Mouse (Mus musculus): ENCODE measurements around the gene Ctnna2.

Gene Ctnna2

GRCm38 (mm10) chr6:77979241-77979961 lies at the start of gene Ctnna2:
TSS of gene Ctnna2 (minus strand) at chr6:77979699.
- DNase-seq (ENCODE audit: extremely low read depth, insufficient read length, low spot score) = no peak

DNA sequence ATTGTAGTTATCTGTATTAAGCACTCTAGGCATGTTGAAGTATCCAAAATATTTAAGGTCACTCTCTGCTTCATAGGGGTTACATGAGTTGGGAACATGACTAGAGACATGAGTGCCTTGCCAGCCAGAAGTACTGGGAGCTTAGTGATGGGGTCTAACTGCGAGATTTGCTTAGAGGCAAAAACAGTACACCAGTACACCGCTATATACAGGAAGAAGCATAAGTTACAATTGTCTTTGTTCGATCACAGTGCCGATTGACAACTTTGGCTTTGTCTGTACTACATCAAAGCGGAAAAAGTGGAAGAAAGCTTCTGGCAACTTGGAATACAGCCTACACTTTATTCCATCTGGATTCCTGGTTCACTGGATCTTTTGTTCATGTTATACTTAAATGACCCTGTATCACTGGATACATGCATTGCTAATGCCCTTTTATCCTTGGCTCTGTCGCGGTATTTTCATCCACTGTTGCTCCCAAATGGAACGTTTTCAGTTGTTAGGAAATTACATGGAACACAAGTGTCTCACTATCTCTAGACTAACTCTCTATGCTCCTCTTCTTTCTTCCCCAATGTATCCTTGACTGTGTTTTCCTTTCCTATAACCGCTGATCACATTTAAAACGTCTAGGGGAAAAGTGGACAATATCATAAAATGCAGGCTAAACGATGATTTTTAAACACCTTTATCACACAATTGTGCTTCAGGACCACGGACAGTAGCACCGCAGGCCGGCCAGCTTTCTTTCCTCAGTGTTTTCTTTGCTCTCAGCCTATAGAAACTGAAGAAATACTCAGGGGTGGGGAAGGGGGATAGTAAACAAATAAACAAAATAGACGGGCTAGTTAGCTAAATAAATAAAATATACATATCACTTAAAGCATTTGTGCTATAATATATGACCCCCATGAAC lies 896 bp upstream of the Ctnna2 start:
- no peak for DNase-seq (ENCODE audit: extremely low read depth, insufficient read length, low spot score)

GRCm38 (mm10) chr6:77978476-77979240 lies 841 bp downstream of the Ctnna2 start:
- no peak for DNase-seq (ENCODE audit: extremely low read depth, insufficient read length, low spot score)

DNA sequence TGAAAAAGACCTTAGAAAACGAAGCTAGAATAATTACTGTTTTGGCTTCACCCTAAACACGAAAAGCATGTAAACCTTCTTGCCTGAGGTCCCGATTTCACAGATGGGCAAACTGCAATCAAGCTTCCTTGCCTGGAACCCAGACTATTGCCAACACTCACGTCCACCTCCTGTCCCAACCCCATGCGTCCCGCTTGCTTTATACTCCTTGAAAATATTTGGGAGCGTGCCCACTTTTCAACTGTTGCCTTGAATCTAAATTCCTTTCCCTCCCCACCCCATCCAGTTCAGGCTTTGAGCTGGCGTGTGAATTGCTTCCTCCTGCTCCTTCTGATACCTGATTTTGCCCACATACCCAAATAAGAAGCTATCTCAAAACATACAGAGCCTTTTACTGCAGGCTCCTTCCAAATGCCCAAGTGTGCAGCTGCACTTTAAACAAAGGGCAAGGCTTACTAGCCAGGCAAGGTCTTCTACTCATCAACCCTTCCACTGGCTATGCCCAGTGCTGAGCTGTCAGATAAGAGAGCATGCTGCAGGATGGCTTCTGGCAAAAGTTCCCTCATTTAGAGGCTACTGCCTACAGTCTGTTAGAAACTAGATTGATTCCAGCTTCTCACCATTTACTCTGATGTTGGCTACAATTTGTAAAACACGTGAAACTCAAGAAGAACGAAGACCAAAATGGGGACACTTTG lies 8.8 kb downstream of the Ctnna2 start:
- no peak for DNase-seq (ENCODE audit: extremely low read depth, insufficient read length, low spot score)

DNA sequence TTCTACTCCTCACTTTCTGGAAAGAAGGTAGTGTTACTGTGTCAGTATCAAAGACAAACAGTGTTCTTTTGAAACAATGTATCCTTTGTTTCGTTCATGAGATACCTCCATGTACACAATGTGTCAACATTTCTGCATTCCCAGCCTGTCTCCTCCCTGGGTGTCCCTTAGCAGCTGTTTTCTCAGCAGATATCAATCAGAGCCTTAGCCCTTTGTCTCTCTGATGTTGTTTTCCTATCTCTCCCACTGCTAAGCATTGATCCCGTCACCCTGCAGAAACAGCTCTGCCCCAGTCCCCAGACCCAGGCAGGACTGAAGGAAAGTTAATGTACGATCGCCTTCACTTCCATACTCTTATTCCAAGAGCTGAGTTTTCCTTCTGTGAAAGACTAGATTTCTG lies 9.7 kb downstream of the Ctnna2 start:
- no peak for DNase-seq (ENCODE audit: extremely low read depth, insufficient read length, low spot score)

GRCm38 (mm10) chr6:77962011-77962410 lies 17.5 kb downstream of the Ctnna2 start:
- no peak for DNase-seq (ENCODE audit: extremely low read depth, insufficient read length, low spot score)

- no peak for DNase-seq (ENCODE audit: extremely low read depth, insufficient read length, low spot score)
Observed at GRCm38 (mm10) chr6:77951276-77951675, 28.2 kb downstream of the Ctnna2 start.

- DNase-seq (ENCODE audit: extremely low read depth, insufficient read length, low spot score) = no peak
Observed at GRCm38 (mm10) chr6:77950690-77951089, 28.8 kb downstream of the Ctnna2 start.

- no peak for DNase-seq (ENCODE audit: extremely low read depth, insufficient read length, low spot score)
Observed at GRCm38 (mm10) chr6:77929375-77929774, 50.1 kb downstream of the Ctnna2 start.

- DNase-seq (ENCODE audit: extremely low read depth, insufficient read length, low spot score) = no peak
Observed at GRCm38 (mm10) chr6:77873150-77873549, 106.3 kb downstream of the Ctnna2 start.

- DNase-seq (ENCODE audit: extremely low read depth, insufficient read length, low spot score) = no peak
Observed at GRCm38 (mm10) chr6:77869313-77869712, 110.2 kb downstream of the Ctnna2 start.

DNA sequence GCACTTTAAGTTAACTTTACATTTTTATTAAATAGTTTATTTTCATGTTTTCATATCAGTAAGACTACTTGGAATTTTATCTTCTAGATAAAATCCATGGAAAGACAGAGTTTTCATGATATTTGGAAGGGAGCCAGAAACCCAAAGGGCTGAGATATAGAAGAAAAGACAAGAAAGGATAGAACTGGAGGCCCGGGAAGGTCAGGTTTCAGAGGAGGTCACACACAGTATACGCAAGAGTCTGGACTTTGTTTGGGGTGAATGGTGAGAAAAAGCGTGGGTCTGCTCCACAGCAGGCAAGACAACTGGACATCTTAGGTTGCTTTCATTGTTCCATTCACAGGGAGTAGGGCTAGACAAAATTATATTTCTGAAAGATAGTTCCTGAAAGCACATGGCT lies 111.4 kb downstream of the Ctnna2 start:
- no peak for DNase-seq (ENCODE audit: extremely low read depth, insufficient read length, low spot score)

GRCm38 (mm10) chr6:77863379-77863778 lies 116.1 kb downstream of the Ctnna2 start:
- no peak for DNase-seq (ENCODE audit: extremely low read depth, insufficient read length, low spot score)

DNA sequence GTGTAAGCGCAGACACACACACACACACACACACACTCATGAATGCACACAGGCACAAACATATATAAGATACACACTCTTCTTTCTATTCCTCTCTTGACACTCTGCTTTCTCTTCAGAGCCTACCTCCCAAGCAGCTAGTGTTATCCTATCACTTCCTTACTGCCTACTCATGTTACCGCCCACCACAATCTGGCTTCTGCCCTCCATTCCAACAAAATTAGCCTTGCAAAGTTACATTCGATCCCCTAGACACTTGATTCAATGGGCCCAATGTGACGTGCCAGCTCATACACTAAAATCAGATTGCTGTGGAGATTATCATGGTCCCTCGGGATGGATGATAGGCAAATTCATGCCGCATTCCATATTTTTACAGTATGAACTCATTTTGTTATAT lies 116.7 kb downstream of the Ctnna2 start:
- DNase-seq (ENCODE audit: extremely low read depth, insufficient read length, low spot score) = no peak

DNA sequence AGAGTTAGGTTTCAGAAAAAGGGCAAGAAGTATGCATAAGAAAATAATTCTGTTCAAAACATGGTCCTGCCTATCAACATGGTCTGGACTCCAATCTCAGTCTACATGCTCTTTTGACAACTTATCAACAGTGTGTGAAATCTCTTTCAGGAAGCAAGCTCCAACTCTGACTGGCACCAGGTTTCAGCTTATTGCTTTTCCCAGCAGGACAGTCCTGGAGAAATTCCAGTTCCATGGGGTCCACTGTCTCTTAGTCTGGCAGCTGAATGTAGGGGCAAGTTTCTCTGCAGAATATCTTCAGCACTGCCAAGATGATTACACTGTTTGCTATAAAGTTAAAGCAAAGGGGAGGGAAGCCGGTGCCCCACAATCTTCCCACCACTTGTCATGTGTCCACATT lies 130.1 kb downstream of the Ctnna2 start:
- no peak for DNase-seq (ENCODE audit: extremely low read depth, insufficient read length, low spot score)

DNA sequence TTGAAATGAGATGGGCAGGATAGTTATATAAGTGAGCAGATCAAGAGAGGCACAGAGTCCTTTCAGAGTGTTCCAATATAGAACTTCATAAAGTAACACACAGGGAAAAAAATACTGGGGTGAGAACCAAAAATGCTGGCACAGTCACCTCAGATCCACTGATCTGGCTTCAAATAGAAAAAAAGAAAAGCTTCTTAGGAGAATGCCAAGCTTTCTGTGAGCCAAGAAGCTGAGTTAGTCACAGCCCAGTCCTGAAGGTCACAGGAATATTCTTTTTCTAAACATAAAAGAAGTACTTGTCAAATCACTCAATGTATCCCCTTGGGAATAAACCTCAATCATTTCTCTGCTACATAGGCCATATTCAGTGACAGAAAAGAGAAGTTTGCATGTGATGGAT lies 130.7 kb downstream of the Ctnna2 start:
- DNase-seq (ENCODE audit: extremely low read depth, insufficient read length, low spot score) = no peak

DNA sequence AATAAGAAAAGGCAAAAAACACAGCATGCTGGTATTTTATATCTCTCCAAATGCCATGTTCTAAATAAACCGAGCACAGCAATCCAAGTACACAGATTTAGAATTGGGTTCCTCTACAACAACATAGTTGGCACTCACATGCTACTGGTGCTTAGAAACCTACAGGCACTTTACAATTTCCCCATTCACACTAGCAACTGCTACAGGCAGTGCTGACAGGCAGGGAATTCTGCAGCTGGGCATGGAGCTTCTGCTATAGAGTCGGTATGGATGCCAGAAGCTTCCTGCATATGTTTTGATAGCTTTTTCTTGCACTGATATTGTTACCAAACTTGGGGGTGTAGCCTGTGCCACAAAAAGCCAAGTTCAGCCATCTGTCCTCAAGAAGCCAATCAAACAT lies 131.8 kb downstream of the Ctnna2 start:
- no peak for DNase-seq (ENCODE audit: extremely low read depth, insufficient read length, low spot score)

DNA sequence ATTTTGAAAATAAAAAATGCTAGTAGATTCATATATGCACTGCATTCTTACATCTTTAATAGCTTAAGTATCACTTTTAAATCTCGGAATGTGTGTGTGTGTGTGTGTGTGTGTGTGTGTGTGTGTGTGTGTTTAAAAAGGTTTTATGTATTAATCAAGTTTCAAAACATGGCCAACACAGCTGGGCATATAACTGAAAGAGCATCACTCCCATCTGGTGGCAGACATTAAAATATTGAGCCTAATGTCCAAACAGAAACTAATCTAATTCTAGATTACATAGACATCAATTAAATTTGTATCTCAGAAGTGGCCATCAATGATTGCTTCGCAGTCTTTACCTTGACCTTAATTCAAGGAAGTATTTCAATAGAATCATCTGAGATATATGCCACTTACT lies 140.4 kb downstream of the Ctnna2 start:
- DNase-seq (ENCODE audit: extremely low read depth, insufficient read length, low spot score) = no peak

- DNase-seq (ENCODE audit: extremely low read depth, insufficient read length, low spot score) = no peak
Observed at GRCm38 (mm10) chr6:77838653-77839052, 140.8 kb downstream of the Ctnna2 start.

DNA sequence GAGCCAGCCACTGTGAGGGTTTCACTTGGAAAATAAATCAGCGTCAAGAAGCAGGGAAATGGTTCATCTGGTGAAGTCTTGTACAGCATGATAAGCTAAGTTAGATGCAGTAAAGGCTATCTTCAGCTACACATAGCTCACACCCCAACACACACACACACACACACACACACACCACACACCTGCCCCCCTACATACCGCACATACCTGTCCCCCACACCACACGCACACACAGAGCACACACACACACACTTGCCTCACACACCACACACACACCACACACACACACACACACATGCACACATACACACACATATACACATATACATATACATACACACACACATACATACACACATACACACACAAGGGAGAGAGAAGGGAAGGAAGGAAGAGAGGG lies 142.0 kb downstream of the Ctnna2 start:
- DNase-seq (ENCODE audit: extremely low read depth, insufficient read length, low spot score) = no peak

- DNase-seq (ENCODE audit: extremely low read depth, insufficient read length, low spot score) = no peak
Observed at GRCm38 (mm10) chr6:77834680-77835079, 144.8 kb downstream of the Ctnna2 start.
